Mouse (Mus musculus): ENCODE measurements around the gene Klhl32.

GRCm38 (mm10) chr4:24899146-24899545 lies 48.2 kb upstream of the Klhl32 start:
- TF ChIP-seq ZKSCAN1 (IDR thresholded peaks at IDR 0.05; ENCODE audit: low read depth, low read length) (no peak), CTCF (IDR thresholded peaks at IDR 0.05 in 2 of 3, conservative IDR thresholded peaks at IDR 0.05 in 1 of 3; ENCODE audit: control insufficient read depth in 1 of 3, insufficient read depth in 1 of 3, low read depth in 2 of 3, low read length in 3 of 3, poor library complexity in 1 of 3, severe bottlenecking in 1 of 3) (no peak), POLR2A (IDR thresholded peaks at IDR 0.05; ENCODE audit: control insufficient read depth in 1 of 2, insufficient read depth in 1 of 2, low read depth in 1 of 2, low read length in 2 of 2, poor library complexity in 1 of 2) (no peak), MYC (IDR thresholded peaks at IDR 0.05; ENCODE audit: low read depth, low read length) (no peak), SMC3 (IDR thresholded peaks at IDR 0.05; ENCODE audit: low read depth, low read length) (no peak)
